Mouse (Mus musculus): ENCODE data around the gene Acsl5.

Acsl5 gene

GRCm38 (mm10) chr19:55290621-55291270 is 39.0 kb downstream of the Acsl5 start:
- DNase-seq, result no peak

- no peak for DNase-seq
Measured at GRCm38 (mm10) chr19:55292210-55292850, 40.6 kb downstream of the Acsl5 start.

- no peak for DNase-seq
Measured at GRCm38 (mm10) chr19:55293175-55293574, 41.4 kb downstream of the Acsl5 start.

- no peak for DNase-seq
Measured at GRCm38 (mm10) chr19:55295075-55295474, 43.3 kb downstream of the Acsl5 start.

GRCm38 (mm10) chr19:55295556-55295955 is 43.8 kb downstream of the Acsl5 start:
- DNase-seq, result no peak

- no peak for DNase-seq
Measured at GRCm38 (mm10) chr19:55296301-55296700, 44.6 kb downstream of the Acsl5 start.

- no peak for DNase-seq
Measured at GRCm38 (mm10) chr19:55297489-55297888, 45.8 kb downstream of the Acsl5 start.

GRCm38 (mm10) chr19:55297961-55298360 is 46.2 kb downstream of the Acsl5 start:
- DNase-seq, result no peak

- DNase-seq, result no peak
Measured at GRCm38 (mm10) chr19:55299378-55299777, 47.6 kb downstream of the Acsl5 start.

- DNase-seq, result no peak
Measured at GRCm38 (mm10) chr19:55300525-55300924, 48.8 kb downstream of the Acsl5 start.

GRCm38 (mm10) chr19:55305024-55305423 is 53.3 kb downstream of the Acsl5 start:
- DNase-seq, result no peak

GRCm38 (mm10) chr19:55311874-55312273 is 60.1 kb downstream of the Acsl5 start:
- no peak for DNase-seq

- no peak for DNase-seq
Measured at GRCm38 (mm10) chr19:55313649-55314048, 61.9 kb downstream of the Acsl5 start.

GRCm38 (mm10) chr19:55315452-55316108 is 63.8 kb downstream of the Acsl5 start, which contains the start of gene Zdhhc6:
Gene Zdhhc6 (minus strand): TSS chr19:55316032.
- DNase-seq, result peak; percentile 88 to 89

GRCm38 (mm10) chr19:55316109-55316714 is 64.5 kb downstream of the Acsl5 start, which contains the start of gene Vti1a:
Gene Vti1a (plus strand): TSS chr19:55316295.
- DNase-seq, result peak; percentile 90 to 93

- DNase-seq, result no peak
Measured at GRCm38 (mm10) chr19:55316901-55317300, 65.2 kb downstream of the Acsl5 start.

- no peak for DNase-seq
Measured at GRCm38 (mm10) chr19:55319036-55319435, 67.3 kb downstream of the Acsl5 start.

GRCm38 (mm10) chr19:55319521-55319920 is 67.8 kb downstream of the Acsl5 start:
- DNase-seq, result peak; percentile 31 to 41

- no peak for DNase-seq
Measured at GRCm38 (mm10) chr19:55322604-55323003, 70.9 kb downstream of the Acsl5 start.

- DNase-seq, result no peak
Measured at GRCm38 (mm10) chr19:55327510-55327909, 75.8 kb downstream of the Acsl5 start.

- no peak for DNase-seq
Measured at GRCm38 (mm10) chr19:55331776-55332175, 80.0 kb downstream of the Acsl5 start.

- DNase-seq, result peak; percentile 65 to 73
Measured at GRCm38 (mm10) chr19:55332641-55333268, 81.0 kb downstream of the Acsl5 start.

GRCm38 (mm10) chr19:55335881-55336280 is 84.1 kb downstream of the Acsl5 start:
- no peak for DNase-seq
